Mouse (Mus musculus): ENCODE measurements around the gene A730061H03Rik.

The A730061H03Rik gene

GRCm38 (mm10) chr14:55580731-55581130, 20.5 kb upstream of the A730061H03Rik start:
- DNase-seq: no peak

- DNase-seq: no peak
These were observed 19.6 kb upstream of the A730061H03Rik start for GRCm38 (mm10) chr14:55579511-55580496.

- DNase-seq: peak; percentile 78
These were observed 18.6 kb upstream of the A730061H03Rik start for GRCm38 (mm10) chr14:55578668-55579269.

GRCm38 (mm10) chr14:55577871-55578667, 17.9 kb upstream of the A730061H03Rik start, which contains the start of gene Psme1:
Gene Psme1, plus strand, starts transcription at chr14:55578123.
- DNase-seq: peak; percentile 80

- DNase-seq: peak; percentile 27
These were observed 16.2 kb upstream of the A730061H03Rik start for GRCm38 (mm10) chr14:55576376-55576775.

GRCm38 (mm10) chr14:55575711-55576110, 15.5 kb upstream of the A730061H03Rik start:
- DNase-seq: peak; percentile 53

- DNase-seq: no peak
These were observed 15.1 kb upstream of the A730061H03Rik start, which contains the start of gene Fitm1 for GRCm38 (mm10) chr14:55575302-55575701. Gene Fitm1, plus strand, starts transcription at chr14:55575617.

GRCm38 (mm10) chr14:55571760-55572159, 11.6 kb upstream of the A730061H03Rik start:
- no peak for DNase-seq

GRCm38 (mm10) chr14:55570588-55570987, 10.4 kb upstream of the A730061H03Rik start:
- DNase-seq: no peak

GRCm38 (mm10) chr14:55567496-55567895, 7.3 kb upstream of the A730061H03Rik start:
- peak; percentile 42 for DNase-seq

- DNase-seq: no peak
These were observed 5.5 kb upstream of the A730061H03Rik start for GRCm38 (mm10) chr14:55565748-55566147.

GRCm38 (mm10) chr14:55563249-55563648, 3.0 kb upstream of the A730061H03Rik start:
- DNase-seq: no peak

GRCm38 (mm10) chr14:55561860-55562259, 1.7 kb upstream of the A730061H03Rik start:
- peak; percentile 35 for DNase-seq

GRCm38 (mm10) chr14:55559799-55560201, 406 bp downstream of the A730061H03Rik start, which contains the start of gene Dcaf11:
Gene Dcaf11, plus strand, starts transcription at chr14:55560006.
- DNase-seq: peak; percentile 94

GRCm38 (mm10) chr14:55558740-55559448, 1.3 kb downstream of the A730061H03Rik start:
- DNase-seq: no peak

- peak; percentile 26 for DNase-seq
These were observed 2.6 kb downstream of the A730061H03Rik start for GRCm38 (mm10) chr14:55557587-55557986.

- peak; percentile 87 for DNase-seq
These were observed 3.2 kb downstream of the A730061H03Rik start for GRCm38 (mm10) chr14:55557003-55557402.

- no peak for DNase-seq
These were observed 4.4 kb downstream of the A730061H03Rik start for GRCm38 (mm10) chr14:55555788-55556187.

- no peak for DNase-seq
These were observed 5.6 kb downstream of the A730061H03Rik start for GRCm38 (mm10) chr14:55554635-55555034.

- no peak for DNase-seq
These were observed 8.4 kb downstream of the A730061H03Rik start for GRCm38 (mm10) chr14:55551794-55552193.

- DNase-seq: no peak
These were observed 8.9 kb downstream of the A730061H03Rik start for GRCm38 (mm10) chr14:55551347-55551746.

- no peak for DNase-seq
These were observed 10.0 kb downstream of the A730061H03Rik start for GRCm38 (mm10) chr14:55550191-55550590.
